Mouse (Mus musculus) midbrain, embryonic 12.5 days (tissue): ENCODE data around the gene Olfr1123. TPM values are rescaled to one million over a fixed set of nuclear protein-coding genes. Genes with fewer than 3 reads are reported as not detected.
"Not testable (repeated sequence)": the region's sequence is repeated elsewhere in the genome, so short reads cannot be mapped to it uniquely, and the experiment has no call there.

ENCODE experiments used
- ATAC-seq: fragments of 200-750 bp; cut with Nextera tagmentation; 2 replicates; pipeline ENCODE4 v1.8.0; 2017; ENCODE audit warnings: low read depth, moderate TSS enrichment, moderate library complexity; ENCODE audit not compliant: low FRiP score
- H3K27ac ChIP-seq: fragments of 300-500 bp; sonication (generic); replicated peaks from 2 replicates; pipeline ENCODE4 v1.5.1; 2016; ENCODE audit warnings: mild to moderate bottlenecking
- H3K27me3 ChIP-seq: fragments of 300-500 bp; sonication (generic); 2 replicates; pipeline ENCODE4 v1.6.1; 2016; ENCODE audit warnings: mild to moderate bottlenecking
- H3K36me3 ChIP-seq: fragments of 300-500 bp; sonication (generic); 2 replicates; pipeline ENCODE4 v1.6.1; 2016
- H3K4me1 ChIP-seq: fragments of 300-500 bp; sonication (generic); 2 replicates; pipeline ENCODE4 v1.6.1; 2016
- H3K4me2 ChIP-seq: fragments of 300-500 bp; sonication (generic); replicated peaks from 2 replicates; pipeline ENCODE4 v1.6.1; 2016; ENCODE audit warnings: mild to moderate bottlenecking, moderate library complexity
- H3K4me3 ChIP-seq: fragments of 300-500 bp; sonication (generic); 2 replicates; pipeline ENCODE4 v1.5.1; 2016; ENCODE audit warnings: mild to moderate bottlenecking
- H3K9ac ChIP-seq: fragments of 300-500 bp; sonication (generic); replicated peaks from 2 replicates; pipeline ENCODE4 v1.6.1; 2016; ENCODE audit warnings: mild to moderate bottlenecking, moderate library complexity
- H3K9me3 ChIP-seq: fragments of 300-500 bp; sonication (generic); 2 replicates; pipeline ENCODE4 v1.6.1; 2016; ENCODE audit warnings: mild to moderate bottlenecking
- WGBS: fragments of 180-500 bp; shearing (Covaris S2); methylation state at CpG from one replicate; pipeline ENCODE4 v1.1.7; 2016; 5-methylcytosine and 5-hydroxymethylcytosine counted together
- polyA plus RNA-seq: library from polyadenylated mRNA; unstranded; fragments of >200 nt; fragmentation: Nextera tagmentation; extraction: Ambion mirVana; gene quantifications from 2 replicates; pipeline ENCODE4 v1.2.1, GENCODE M21; 2016

The Olfr1123 gene
- polyA plus RNA-seq = not detected in 2 replicates

DNA sequence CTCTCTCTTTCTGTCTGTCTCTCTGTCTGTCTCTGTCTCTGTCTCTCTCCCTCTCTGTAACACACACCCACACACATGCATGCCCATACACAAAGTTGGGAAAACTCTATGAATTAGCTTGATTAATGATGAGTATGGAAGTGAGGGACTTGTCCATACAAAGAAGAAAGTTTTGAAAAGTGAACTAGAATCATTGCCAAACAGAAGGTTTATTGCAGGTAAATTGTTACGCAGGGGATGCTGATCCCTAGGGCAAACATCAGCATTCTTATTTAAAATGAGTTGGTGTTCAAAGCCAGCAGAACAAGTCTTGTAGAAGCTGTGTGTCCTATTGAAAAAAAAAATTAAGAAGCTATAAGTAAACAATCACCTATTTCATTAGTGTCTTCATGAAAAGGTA lies at the start of gene Olfr1123:
Gene Olfr1123 (plus strand): TSS at position 301 of the 400 bp plus-strand sequence.
- no peaks in the 10 kb centered on the region for H3K9me3 ChIP-seq
- ATAC-seq = no peak
- H3K4me1 ChIP-seq = no peaks in the 10 kb centered on the region
- no peak within 1 kb of the TSS for H3K27ac ChIP-seq
- H3K36me3 ChIP-seq = no peaks in the 10 kb centered on the region
- H3K9ac ChIP-seq = no peak within 1 kb of the TSS
- no peak within 1 kb of the TSS for H3K4me2 ChIP-seq
- H3K27me3 ChIP-seq = no peaks in the 10 kb centered on the region
- H3K4me3 ChIP-seq = no peak within 1 kb of the TSS
- 89% methylated on average over 1 of the region's 1 CpGs for WGBS

- Histone ChIP-seq H3K4me3 (no peak within 1 kb of the TSS), H3K9me3 (no peaks in the 10 kb centered on the region), H3K9ac (no peak within 1 kb of the TSS), H3K27me3 (no peaks in the 10 kb centered on the region), H3K36me3 (no peaks in the 10 kb centered on the region), H3K27ac (no peak within 1 kb of the TSS), H3K4me2 (no peak within 1 kb of the TSS), H3K4me1 (no peaks in the 10 kb centered on the region)
- 41% methylated on average over 1 of the region's 1 CpGs for WGBS
- no peak for ATAC-seq
These were observed 46.8 kb upstream of the Olfr1123 start, which contains the start of gene Olfr1121 for GRCm38 (mm10) chr2:87369595-87369994. TSS of gene Olfr1121 (plus strand) at chr2:87369895.

GRCm38 (mm10) chr2:87371726-87372125 lies 44.7 kb upstream of the Olfr1123 start:
- H3K27me3 ChIP-seq = no peaks in the 10 kb centered on the region
- H3K4me3 ChIP-seq = no peak overlapping the region
- H3K9me3 ChIP-seq = no peaks in the 10 kb centered on the region
- H3K27ac ChIP-seq = no peak overlapping the region
- ATAC-seq = no peak
- 84% methylated on average over 4 of the region's 4 CpGs for WGBS
- no peak overlapping the region for H3K9ac ChIP-seq
- no peaks in the 10 kb centered on the region for H3K4me1 ChIP-seq
- H3K36me3 ChIP-seq = no peaks in the 10 kb centered on the region
- no peak overlapping the region for H3K4me2 ChIP-seq

- H3K36me3 ChIP-seq = no peaks in the 10 kb centered on the region
- no peak for ATAC-seq
- H3K9ac ChIP-seq = no peak overlapping the region
- no peaks in the 10 kb centered on the region for H3K4me1 ChIP-seq
- 86% methylated on average over 2 of the region's 2 CpGs for WGBS
- H3K27me3 ChIP-seq = no peaks in the 10 kb centered on the region
- H3K4me2 ChIP-seq = no peak overlapping the region
- H3K27ac ChIP-seq = no peak overlapping the region
- no peak overlapping the region for H3K4me3 ChIP-seq
- H3K9me3 ChIP-seq = no peaks in the 10 kb centered on the region
These were observed 32.5 kb upstream of the Olfr1123 start for GRCm38 (mm10) chr2:87383935-87384334.

DNA sequence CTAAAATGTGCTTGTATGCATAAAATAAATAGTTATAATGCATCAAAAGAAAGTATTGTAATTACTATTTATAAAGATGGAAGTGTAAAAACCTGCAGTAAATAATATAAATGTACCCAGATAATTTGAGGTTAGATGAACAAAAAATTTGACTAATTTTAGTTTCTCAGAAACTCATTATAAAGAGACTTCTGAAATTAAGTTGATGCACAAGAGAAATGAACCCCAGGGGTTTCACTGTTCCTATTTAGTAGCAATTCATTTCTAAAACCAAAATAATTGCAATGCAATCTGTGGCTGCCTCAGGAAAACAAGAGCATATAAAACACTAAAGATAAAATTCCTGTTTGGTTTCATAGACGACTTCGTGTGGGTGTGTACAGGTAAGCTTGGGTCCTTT lies 30.9 kb upstream of the Olfr1123 start, which contains the start of gene Olfr1122:
Gene Olfr1122 (plus strand): TSS at position 301 of the 400 bp plus-strand sequence.
- H3K9me3 ChIP-seq = no peaks in the 10 kb centered on the region
- 89% methylated on average over 2 of the region's 2 CpGs for WGBS
- no peak for ATAC-seq
- H3K9ac ChIP-seq = no peak within 1 kb of the TSS
- no peak within 1 kb of the TSS for H3K4me3 ChIP-seq
- no peak within 1 kb of the TSS for H3K27ac ChIP-seq
- no peaks in the 10 kb centered on the region for H3K4me1 ChIP-seq
- no peaks in the 10 kb centered on the region for H3K27me3 ChIP-seq
- H3K36me3 ChIP-seq = no peaks in the 10 kb centered on the region
- H3K4me2 ChIP-seq = no peak within 1 kb of the TSS

- not testable (repeated sequence) for H3K4me1 ChIP-seq, H3K9me3 ChIP-seq, H3K4me2 ChIP-seq, H3K27ac ChIP-seq, H3K9ac ChIP-seq, H3K36me3 ChIP-seq, H3K4me3 ChIP-seq, H3K27me3 ChIP-seq
- WGBS = 94% methylated on average over 5 of the region's 5 CpGs
- peak; percentile 41; the same call in 1 of the 2 replicates for ATAC-seq
These were observed 22.8 kb upstream of the Olfr1123 start for GRCm38 (mm10) chr2:87393605-87394004.

DNA sequence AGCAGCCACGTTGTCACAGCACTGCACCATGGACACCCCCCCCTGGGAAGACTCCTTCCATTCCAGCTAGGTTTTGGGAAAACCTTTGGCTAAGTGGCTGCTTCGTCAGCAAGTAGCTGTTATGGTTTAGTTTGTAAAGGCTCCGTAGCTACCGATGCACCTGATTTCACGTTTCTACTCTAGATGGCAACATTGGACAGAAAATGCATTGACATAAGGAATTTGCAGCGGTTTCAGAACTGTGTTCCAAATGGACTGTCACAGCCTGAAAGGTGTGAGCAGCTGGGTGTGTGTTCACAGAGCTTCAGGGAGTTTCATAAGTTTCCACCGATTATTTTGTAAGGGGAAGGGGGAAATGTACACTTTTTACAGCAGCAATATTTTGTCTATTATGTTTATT lies 21.7 kb upstream of the Olfr1123 start:
- not testable (repeated sequence) for H3K27me3 ChIP-seq, H3K4me2 ChIP-seq, H3K9ac ChIP-seq, H3K4me1 ChIP-seq, H3K27ac ChIP-seq, H3K4me3 ChIP-seq, H3K9me3 ChIP-seq, ATAC-seq, H3K36me3 ChIP-seq
- WGBS = 85% methylated on average over 7 of the region's 7 CpGs

GRCm38 (mm10) chr2:87429975-87430374 lies 13.5 kb downstream of the Olfr1123 start, which contains the start of gene Olfr1124:
TSS of gene Olfr1124 (plus strand) at chr2:87430275.
- Histone ChIP-seq H3K9ac (no peak within 1 kb of the TSS), H3K4me1 (no peaks in the 10 kb centered on the region), H3K9me3 (no peaks in the 10 kb centered on the region), H3K4me3 (no peak within 1 kb of the TSS), H3K36me3 (no peaks in the 10 kb centered on the region), H3K27me3 (no peaks in the 10 kb centered on the region), H3K27ac (no peak within 1 kb of the TSS), H3K4me2 (no peak within 1 kb of the TSS)
- no peak for ATAC-seq
- 90% methylated on average over 1 of the region's 1 CpGs for WGBS

DNA sequence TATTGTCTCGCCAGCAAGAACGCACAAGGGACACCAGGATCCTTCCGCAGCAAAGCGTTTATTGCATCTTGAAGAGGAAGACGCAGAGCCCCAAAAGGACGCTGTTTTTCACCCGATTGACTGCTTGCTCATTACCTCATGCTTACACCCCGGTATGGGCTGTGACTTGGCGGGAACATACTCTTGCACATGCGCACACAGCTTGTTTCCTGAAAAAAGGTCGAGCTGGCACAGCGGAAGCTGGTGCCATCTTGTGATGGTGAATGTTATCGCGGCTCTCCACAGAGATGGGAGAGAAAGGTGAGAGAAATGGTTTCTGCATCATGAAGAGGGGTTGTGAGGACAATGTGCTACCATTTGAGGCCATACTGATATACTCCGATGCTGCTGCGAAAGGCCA lies 21.3 kb downstream of the Olfr1123 start:
- Histone ChIP-seq H3K9me3 (no peaks in the 10 kb centered on the region), H3K36me3 (no peaks in the 10 kb centered on the region), H3K4me2 (no peak overlapping the region), H3K4me3 (no peak overlapping the region), H3K4me1 (no peaks in the 10 kb centered on the region), H3K9ac (no peak overlapping the region), H3K27me3 (no peaks in the 10 kb centered on the region), H3K27ac (no peak overlapping the region)
- 93% methylated on average over 16 of the region's 16 CpGs for WGBS
- no peak for ATAC-seq

DNA sequence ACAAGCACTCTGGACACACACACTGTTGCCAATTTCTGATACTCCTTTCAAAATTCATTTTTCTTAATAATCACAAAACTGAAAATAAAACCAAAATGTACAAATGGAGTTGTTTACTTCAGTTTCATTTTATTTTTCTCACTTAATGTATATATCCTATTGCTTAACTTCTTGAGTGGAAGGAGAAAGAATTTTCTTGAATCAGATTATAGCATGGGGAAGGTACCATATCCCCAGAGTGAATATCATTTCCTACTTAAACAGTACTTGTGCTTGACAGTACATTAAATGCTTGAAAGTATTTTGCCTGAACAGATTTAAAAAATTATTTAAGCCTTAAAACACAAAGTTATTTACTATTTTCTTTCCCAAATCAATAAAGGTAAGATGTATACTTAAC lies 37.2 kb downstream of the Olfr1123 start, which contains the start of gene Olfr1126:
Gene Olfr1126 (plus strand): TSS at position 301 of the 400 bp plus-strand sequence.
- no peak within 1 kb of the TSS for H3K4me3 ChIP-seq
- no peak within 1 kb of the TSS for H3K27ac ChIP-seq
- no peak within 1 kb of the TSS for H3K4me2 ChIP-seq
- H3K27me3 ChIP-seq = no peaks in the 10 kb centered on the region
- H3K36me3 ChIP-seq = no peaks in the 10 kb centered on the region
- no peak within 1 kb of the TSS for H3K9ac ChIP-seq
- H3K4me1 ChIP-seq = no peaks in the 10 kb centered on the region
- no peak for ATAC-seq
- H3K9me3 ChIP-seq = no peaks in the 10 kb centered on the region

- Histone ChIP-seq H3K9me3 (no peaks in the 10 kb centered on the region), H3K36me3 (no peaks in the 10 kb centered on the region), H3K27ac (no peak overlapping the region), H3K4me1 (no peaks in the 10 kb centered on the region), H3K9ac (no peak overlapping the region), H3K4me3 (no peak overlapping the region), H3K27me3 (no peaks in the 10 kb centered on the region), H3K4me2 (no peak overlapping the region)
- no peak for ATAC-seq
- WGBS = 94% methylated on average over 4 of the region's 4 CpGs
These were observed 45.3 kb downstream of the Olfr1123 start for GRCm38 (mm10) chr2:87461769-87462168.
